Mouse (Mus musculus): ENCODE results near the gene Lpin2.

DNA sequence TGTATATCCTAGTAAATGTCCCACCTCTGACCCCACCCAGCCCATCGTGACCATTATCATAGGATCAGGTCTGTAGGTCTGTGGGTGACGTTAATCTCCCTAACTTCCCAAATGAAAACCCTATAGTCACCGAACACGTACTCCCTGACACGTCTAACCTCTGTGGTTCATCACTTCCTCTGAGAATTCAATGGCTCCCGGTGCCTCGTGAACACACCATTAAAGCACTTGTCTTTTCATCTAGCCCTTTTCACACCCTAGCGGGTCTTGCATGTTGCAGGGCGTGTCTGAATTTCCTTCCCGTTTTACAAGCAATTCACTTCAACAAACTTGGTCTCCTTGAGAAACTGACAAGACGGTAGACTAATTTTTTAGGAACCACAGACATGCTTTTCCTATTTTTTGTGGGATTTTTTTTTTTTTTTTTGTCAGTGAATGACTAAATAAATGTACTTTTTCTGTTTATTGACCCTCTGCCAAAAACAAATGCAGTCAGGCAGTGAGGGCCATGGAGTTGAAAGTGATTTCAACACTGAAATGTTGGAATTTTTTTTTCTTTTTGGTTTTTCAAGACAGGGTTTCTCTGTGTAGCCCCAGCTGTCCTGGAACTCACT is 105.9 kb downstream of the Lpin2 start:
- no peak for TF ChIP-seq EP300 (IDR thresholded peaks at IDR 0.05; ENCODE audit: low read depth)
- no peak for TF ChIP-seq CTCF (IDR thresholded peaks at IDR 0.05; ENCODE audit: low read depth)

Measured in heart, postnatal 0 days (tissue).